In genomic region chr10:53379709-53380106, GRCm38 (mm10) we compare ENCODE assay signal across 8 mouse cellular contexts. TPM values are rescaled to one million over a fixed set of nuclear protein-coding genes. Genes with fewer than 3 reads are reported as not detected.
A peak's percentile ranks its signal among the peaks of the same experiment; 100 is the strongest.
DNase-seq lines count a peak whose midpoint lies in the region; ATAC-seq lines count a peak whose summit lies in the region.

TSS of gene Cep85l (minus strand) at chr10:53379947.

- peak; percentile 89 for DNase-seq in R1 (ENCODE audit: low read depth, low spot score)
- DNase-seq in cerebellum, postnatal 10 days: peak; percentile 96 to 98
- DNase-seq in frontal cortex, postnatal 10 days (ENCODE audit: low spot score in 2 of 2): peak; percentile 79 to 86
- peak; percentile 85 to 90 for DNase-seq in layer of hippocampus, postnatal 14 days (ENCODE audit: low spot score in 2 of 2)
- DNase-seq in lung, postnatal 10 days: peak; percentile 92
- DNase-seq in ovary, postnatal 14 days (ENCODE audit: low spot score): peak; percentile 83
- DNase-seq in thymus, postnatal 14 days: peak; percentile 88

- no peaks in the 10 kb centered on the region for H3K27me3 ChIP-seq in hindbrain, embryonic 12.5 days

- peak within 1 kb of the TSS; percentile 96 for H3K9ac ChIP-seq in hindbrain, embryonic 12.5 days

- peak within 1 kb of the TSS; percentile 68 for H3K4me3 ChIP-seq in hindbrain, embryonic 12.5 days

- H3K9me3 ChIP-seq in hindbrain, embryonic 12.5 days (replicated peaks): no peaks in the 10 kb centered on the region

- WGBS in hindbrain, embryonic 12.5 days: under 1% methylated on average over 31 of the region's 31 CpGs

- H3K27ac ChIP-seq in hindbrain, embryonic 12.5 days: peak within 1 kb of the TSS; percentile 95

- H3K4me2 ChIP-seq in hindbrain, embryonic 12.5 days (replicated peaks): peak within 1 kb of the TSS; percentile 65

- H3K4me1 ChIP-seq in hindbrain, embryonic 12.5 days: peaks cover 14% of the 10 kb centered on the region

- peak; percentile 98 for ATAC-seq in hindbrain, embryonic 12.5 days (ENCODE audit: low FRiP score)

- H3K36me3 ChIP-seq in hindbrain, embryonic 12.5 days: no peaks in the 10 kb centered on the region

RNA-seq across cellular contexts. Expression of gene Cep85l, which starts in this region (rescaled TPM):
- polyA plus RNA-seq in hindbrain, embryonic 12.5 days (2016; fragmentation: Nextera tagmentation; extraction: Ambion mirVana): 9.4 and 10.9 TPM in 2 replicates
- total RNA-seq in layer of hippocampus, postnatal 14 days (2021): 10 to 100 TPM; 19.5 to 22.2 TPM

Comparison
In these comparisons a context has a peak if more than half of its experiments do, and no peak if none do; other contexts are left out.
1. Peak in every context shown above with its lines: DNase-seq, ATAC-seq, H3K4me3 ChIP-seq and H3K27ac ChIP-seq.